Mouse (Mus musculus) hindbrain, postnatal 0 days (tissue): ENCODE measurements around the gene Lhx3. TPM values are rescaled to one million over a fixed set of nuclear protein-coding genes. Genes with fewer than 3 reads are reported as not detected.

Experiments used
- ATAC-seq: fragments of 200-750 bp; cut with Nextera tagmentation; 2 replicates; pipeline ENCODE4 v1.8.0; 2017; ENCODE audit warnings: mild to moderate bottlenecking, moderate TSS enrichment, moderate library complexity
- DNase-seq: peaks from one replicate; pipeline ENCODE4 v3.0.0-alpha.2; 2015; ENCODE audit warnings: low spot score
- H3K27ac ChIP-seq: fragments of 300-500 bp; sonication (generic); 2 replicates; pipeline ENCODE4 v1.5.1; 2014; ENCODE audit warnings: mild to moderate bottlenecking
- H3K27me3 ChIP-seq: fragments of 300-500 bp; sonication (generic); 2 replicates; pipeline ENCODE4 v1.6.1; 2014; ENCODE audit warnings: low read length, mixed read lengths; ENCODE audit not compliant: insufficient read depth
- H3K36me3 ChIP-seq: fragments of 300-500 bp; sonication (generic); 2 replicates; pipeline ENCODE4 v1.6.1; 2014; ENCODE audit warnings: low read length, mixed read lengths; ENCODE audit not compliant: insufficient read depth
- H3K4me1 ChIP-seq: fragments of 300-500 bp; sonication (generic); 2 replicates; pipeline ENCODE4 v1.6.1; 2014; ENCODE audit warnings: antibody characterized with exemption, low read length, mixed read lengths; ENCODE audit not compliant: insufficient read depth
- H3K4me2 ChIP-seq: fragments of 300-500 bp; sonication (generic); 2 replicates; pipeline ENCODE4 v1.6.1; 2014; ENCODE audit warnings: low read depth, mild to moderate bottlenecking, low read length, moderate library complexity, mixed read lengths
- H3K4me3 ChIP-seq: fragments of 300-500 bp; sonication (generic); 2 replicates; pipeline ENCODE4 v1.5.1; 2014; ENCODE audit warnings: low read length
- H3K9ac ChIP-seq: fragments of 300-500 bp; sonication (generic); replicated peaks from 2 replicates; pipeline ENCODE4 v1.6.1; 2014; ENCODE audit warnings: mild to moderate bottlenecking, low read length, moderate library complexity, mixed read lengths
- H3K9me3 ChIP-seq: fragments of 300-500 bp; sonication (generic); 2 replicates; pipeline ENCODE4 v1.6.1; 2016; ENCODE audit warnings: low read length, mixed read lengths
- CTCF ChIP-seq: IDR thresholded peaks from 2 replicates; pipeline ENCODE4 v1.5.1; 2016; ENCODE audit warnings: antibody characterized with exemption, control low read depth, low read depth
- whole genome bisulfite sequencing: fragments of 180-500 bp; shearing (Covaris S2); extraction: QIAGEN DNeasy Blood & Tissue Kit; methylation state at CpG from one replicate; pipeline ENCODE4 v1.1.7; 2014; 5-methylcytosine and 5-hydroxymethylcytosine counted together
- polyA plus RNA-seq: library from polyadenylated mRNA; unstranded; fragments of >200 nt; fragmentation: Nextera tagmentation; extraction: Ambion mirVana; gene quantifications from 2 replicates; pipeline ENCODE4 v1.2.1, GENCODE M21; 2015
- total RNA-seq: library from RNA; depleted of rRNA; stranded (reverse); fragments of >200 nt; gene quantifications from 2 replicates; pipeline ENCODE4 v1.2.3, GENCODE M21; 2014; rRNA removed

Gene Lhx3
- 2.3 and 7.8 TPM in 2 replicates for total RNA-seq
- 2.2 and 3.2 TPM in 2 replicates for polyA plus RNA-seq

DNA sequence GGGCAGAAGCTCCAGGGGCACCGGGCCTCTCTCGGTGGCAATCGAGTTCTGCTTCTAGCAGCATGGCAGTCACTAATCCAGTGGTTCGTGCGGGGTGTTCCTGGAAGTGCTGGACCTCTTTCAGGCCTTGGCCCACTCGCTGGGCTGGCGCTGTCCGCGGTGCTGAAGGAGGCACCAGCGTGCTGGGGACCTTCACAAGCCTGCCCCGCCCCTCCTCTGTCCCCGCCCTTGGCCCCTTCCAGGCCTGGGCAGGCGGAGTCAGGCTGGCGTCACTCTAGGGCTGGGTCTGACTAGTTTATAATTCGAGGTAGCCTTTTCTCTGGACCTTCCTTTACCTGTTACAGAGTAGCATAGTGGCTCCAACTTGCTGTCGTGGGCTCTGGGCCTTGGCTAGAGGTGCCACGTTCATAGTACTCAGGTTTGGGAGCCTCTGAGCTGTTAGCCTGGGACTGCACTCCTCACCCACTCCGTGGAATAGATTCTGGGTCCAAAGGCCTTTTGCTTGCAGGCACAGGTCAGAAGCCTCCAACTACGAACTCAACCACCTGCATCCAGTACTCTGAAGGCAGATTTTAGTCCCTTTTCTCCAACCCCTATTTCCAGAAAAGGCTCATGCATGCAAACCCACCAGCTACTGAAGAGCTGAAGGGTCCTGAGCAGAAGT, at the start of gene Lhx3:
Lhx3 (minus strand) TSS at position 164 of the 664 bp plus-strand sequence.
- peak; percentile 76 for DNase-seq
- Histone ChIP-seq H3K4me3 (no peak within 1 kb of the TSS), H3K9me3 (no peaks in the 10 kb centered on the region), H3K27ac (no peak within 1 kb of the TSS), H3K4me1 (0 out of 2 replicates have a peak, but pooled peaks cover 5% of the 10 kb centered on the region), H3K4me2 (no peak within 1 kb of the TSS), H3K27me3 (peaks cover 45% of the 10 kb centered on the region), H3K36me3 (peaks cover 25% of the 10 kb centered on the region), H3K9ac (no peak within 1 kb of the TSS)
- WGBS, result 23% methylated on average over 19 of the region's 19 CpGs
- ATAC-seq, result peak; percentile 73; the same call in 1 of the 2 replicates
- TF ChIP-seq CTCF, result no peak

GRCm38 (mm10) chr2:26257315-26258096, 49.4 kb upstream of the Lhx3 start:
- H3K9ac ChIP-seq, result no peak overlapping the region
- no peak for DNase-seq
- ATAC-seq, result no peak
- no peaks in the 10 kb centered on the region for H3K36me3 ChIP-seq
- no peak overlapping the region for H3K4me3 ChIP-seq
- TF ChIP-seq CTCF, result no peak
- no peak overlapping the region for H3K4me2 ChIP-seq
- peaks cover 3% of the 10 kb centered on the region; the same call in 1 of the 2 replicates for H3K4me1 ChIP-seq
- WGBS, result 86% methylated on average over 16 of the region's 16 CpGs
- no peaks in the 10 kb centered on the region for H3K27me3 ChIP-seq
- no peaks in the 10 kb centered on the region for H3K9me3 ChIP-seq
- no peak overlapping the region for H3K27ac ChIP-seq

- 42% methylated on average over 4 of the region's 4 CpGs for WGBS
Measured at GRCm38 (mm10) chr2:26254816-26255215, 46.7 kb upstream of the Lhx3 start.

DNA sequence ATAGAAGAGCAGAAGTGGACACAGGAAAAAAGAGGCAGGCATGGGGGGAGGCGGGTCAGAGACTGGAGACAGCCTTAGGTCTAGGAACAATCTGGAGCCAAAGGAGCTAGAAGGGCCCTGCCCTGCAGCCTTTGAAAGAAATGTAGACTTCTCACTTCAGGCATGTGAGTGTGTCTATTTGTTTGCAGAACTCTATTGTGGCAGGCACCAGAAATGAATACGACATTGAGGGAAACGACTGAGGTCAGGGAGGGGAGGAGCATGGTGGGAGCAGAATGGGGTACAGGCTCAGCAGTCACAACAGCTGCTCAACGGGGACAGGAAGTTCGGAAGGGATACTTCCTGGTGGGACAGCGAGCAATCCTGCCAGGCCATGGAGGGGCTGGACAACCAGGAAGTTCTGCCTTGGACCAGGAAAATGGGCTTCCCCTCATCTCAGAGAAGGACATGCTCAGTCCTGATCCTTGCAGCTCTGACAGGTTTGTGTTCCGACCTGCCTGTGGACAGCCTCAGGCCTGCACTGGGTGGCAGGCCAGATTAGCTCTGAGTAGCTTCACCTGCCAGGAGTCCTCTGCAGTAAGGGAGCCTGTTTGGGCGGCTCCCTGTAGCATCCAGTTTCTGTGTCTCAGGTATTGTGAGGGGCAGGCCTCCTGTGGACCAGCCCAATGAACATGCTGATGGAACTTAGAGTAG, 44.6 kb upstream of the Lhx3 start:
- 70% methylated on average over 8 of the region's 8 CpGs for WGBS
- Histone ChIP-seq H3K27ac (no peak overlapping the region), H3K4me3 (no peak overlapping the region), H3K27me3 (no peaks in the 10 kb centered on the region), H3K36me3 (no peaks in the 10 kb centered on the region), H3K9me3 (no peaks in the 10 kb centered on the region), H3K9ac (no peak overlapping the region), H3K4me2 (no peak overlapping the region), H3K4me1 (peaks cover 3% of the 10 kb centered on the region; the same call in 1 of the 2 replicates)
- no peak for TF ChIP-seq CTCF
- ATAC-seq, result no peak
- DNase-seq, result no peak

More at GRCm38 (mm10) chr2:26254816-26255215, 46.7 kb upstream of the Lhx3 start:
- Histone ChIP-seq H3K27ac (0 out of 2 replicates have a peak overlapping the region, but pooled peaks have one; percentile 32), H3K27me3 (no peaks in the 10 kb centered on the region), H3K4me1 (peaks cover 3% of the 10 kb centered on the region; the same call in 1 of the 2 replicates), H3K4me2 (no peak overlapping the region), H3K9me3 (no peaks in the 10 kb centered on the region), H3K4me3 (no peak overlapping the region), H3K9ac (no peak overlapping the region), H3K36me3 (no peaks in the 10 kb centered on the region)
- TF ChIP-seq CTCF, result no peak
- DNase-seq, result peak; percentile 31
- ATAC-seq, result no peak

DNA sequence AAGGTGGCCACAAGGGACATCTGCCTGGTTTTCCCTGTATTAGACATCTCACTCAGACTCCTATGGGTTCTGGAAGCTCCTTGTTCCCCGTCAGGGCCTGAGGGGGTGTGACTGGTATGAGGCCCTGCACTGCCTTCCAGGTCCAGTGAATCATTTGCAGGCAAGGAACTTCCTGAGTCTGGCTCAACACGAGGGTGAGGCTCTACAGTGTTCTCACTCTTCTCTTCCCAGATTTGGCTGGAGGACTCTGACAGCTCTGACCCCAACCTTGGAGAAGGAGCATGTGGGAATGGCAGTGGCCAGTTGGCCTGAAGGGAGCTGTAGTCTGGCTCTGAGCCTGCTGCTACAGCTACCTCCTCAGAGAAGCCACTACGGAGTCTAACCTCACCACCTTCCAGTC, 39.4 kb upstream of the Lhx3 start:
- 55% methylated on average over 3 of the region's 3 CpGs for WGBS
- ATAC-seq (no peak), DNase-seq (no peak)
- Histone ChIP-seq H3K9me3 (no peaks in the 10 kb centered on the region), H3K9ac (no peak overlapping the region), H3K36me3 (no peaks in the 10 kb centered on the region), H3K27ac (no peak overlapping the region), H3K4me2 (no peak overlapping the region), H3K4me1 (no peaks in the 10 kb centered on the region), H3K27me3 (no peaks in the 10 kb centered on the region), H3K4me3 (no peak overlapping the region)
- no peak for TF ChIP-seq CTCF

- DNase-seq (no peak), ATAC-seq (no peak)
- Histone ChIP-seq H3K27ac (no peak overlapping the region), H3K4me3 (no peak overlapping the region), H3K9me3 (no peaks in the 10 kb centered on the region), H3K9ac (no peak overlapping the region), H3K36me3 (no peaks in the 10 kb centered on the region), H3K4me2 (no peak overlapping the region), H3K4me1 (peaks cover 5% of the 10 kb centered on the region), H3K27me3 (no peaks in the 10 kb centered on the region)
- WGBS, result 60% methylated on average over 3 of the region's 3 CpGs
- no peak for TF ChIP-seq CTCF
Measured at GRCm38 (mm10) chr2:26240841-26241240, 32.8 kb upstream of the Lhx3 start.
